Mouse (Mus musculus) lung, adult 2 months (tissue): Measurements from ENCODE around the gene Yipf3. TPM values are rescaled to one million over a fixed set of nuclear protein-coding genes. Genes with fewer than 3 reads are reported as not detected.

Experiments
- DNase-seq: peaks from one replicate; pipeline ENCODE4 v3.0.0; 2022
- H3K4me1 ChIP-seq: fragments of 200-500 bp; 2 replicates; pipeline ENCODE4 v1.6.1; 2011; ENCODE audit warnings: low read length; ENCODE audit not compliant: control insufficient read depth, insufficient read depth
- H3K4me3 ChIP-seq: fragments of 200-500 bp; replicated peaks from 2 replicates; pipeline ENCODE3; 2011; ENCODE audit warnings: low read depth, mild to moderate bottlenecking, control low read depth, low read length; ENCODE audit errors: extremely low read depth
- CTCF ChIP-seq: fragments of 200-500 bp; IDR thresholded peaks from 2 replicates; pipeline ENCODE4 v1.5.1; 2011; ENCODE audit warnings: mild to moderate bottlenecking, low read length, control low read depth; ENCODE audit not compliant: insufficient read depth
- POLR2A ChIP-seq: fragments of 200-500 bp; IDR thresholded peaks from 2 replicates; pipeline ENCODE4 v1.6.1; 2011; ENCODE audit warnings: low read depth, mild to moderate bottlenecking, control low read depth, low read length, borderline replicate concordance; ENCODE audit errors: extremely low read depth
- WGBS: fragments of 180-500 bp; shearing (Covaris S2); methylation state at CpG from one replicate; pipeline ENCODE4 v1.1.7; 2018; 5-methylcytosine and 5-hydroxymethylcytosine counted together
- polyA plus RNA-seq: library from polyadenylated mRNA; depleted of rRNA; stranded (reverse); fragments of >200 nt; gene quantifications from 2 replicates; pipeline ENCODE4 v1.2.3, GENCODE M21; 2012

Yipf3 gene
- polyA plus RNA-seq, 1 experiment: 208 TPM

- WGBS: 84% methylated on average over 15 of the region's 15 CpGs
- no peak for DNase-seq
- H3K4me1 ChIP-seq: no peaks in the 10 kb centered on the region
- TF ChIP-seq POLR2A (no peak), CTCF (no peak)
- no peak overlapping the region for H3K4me3 ChIP-seq
These were observed 8.3 kb upstream of the Yipf3 start for GRCm38 (mm10) chr17:46239516-46240114.

GRCm38 (mm10) chr17:46241471-46241870, 6.4 kb upstream of the Yipf3 start:
- Histone ChIP-seq H3K4me1 (no peaks in the 10 kb centered on the region), H3K4me3 (no peak overlapping the region)
- no peak for DNase-seq
- TF ChIP-seq CTCF (no peak), POLR2A (no peak)
- 51% methylated on average over 11 of the region's 11 CpGs for WGBS

GRCm38 (mm10) chr17:46242274-46242673, 5.6 kb upstream of the Yipf3 start:
- DNase-seq: peak; percentile 38
- no peak overlapping the region for H3K4me3 ChIP-seq
- 63% methylated on average over 13 of the region's 13 CpGs for WGBS
- TF ChIP-seq CTCF (no peak), POLR2A (no peak)
- peaks cover 3% of the 10 kb centered on the region; the same call in 1 of the 2 replicates for H3K4me1 ChIP-seq

GRCm38 (mm10) chr17:46242993-46243392, 4.9 kb upstream of the Yipf3 start:
- H3K4me1 ChIP-seq: peaks cover 3% of the 10 kb centered on the region; the same call in 1 of the 2 replicates
- WGBS: 68% methylated on average over 4 of the region's 4 CpGs
- H3K4me3 ChIP-seq: no peak overlapping the region
- peak; percentile 54 for DNase-seq
- TF ChIP-seq POLR2A (peak; percentile 13; the same call in 1 of the 2 replicates), CTCF (no peak)

GRCm38 (mm10) chr17:46243624-46244023, 4.3 kb upstream of the Yipf3 start:
- Histone ChIP-seq H3K4me3 (no peak overlapping the region), H3K4me1 (peaks cover 4% of the 10 kb centered on the region)
- TF ChIP-seq POLR2A (no peak), CTCF (no peak)
- WGBS: 48% methylated on average over 2 of the region's 2 CpGs
- no peak for DNase-seq

- 46% methylated on average over 10 of the region's 10 CpGs for WGBS
- no peak for TF ChIP-seq POLR2A
- no peak for TF ChIP-seq CTCF
- Histone ChIP-seq H3K4me3 (no peak overlapping the region), H3K4me1 (peaks cover 12% of the 10 kb centered on the region)
- peak; percentile 56 for DNase-seq
These were observed 3.3 kb upstream of the Yipf3 start for GRCm38 (mm10) chr17:46244579-46244978.

GRCm38 (mm10) chr17:46248189-46248522, 276 bp downstream of the Yipf3 start:
- peak overlapping the region; percentile 94 for H3K4me3 ChIP-seq
- H3K4me1 ChIP-seq: peaks cover 12% of the 10 kb centered on the region
- 1% methylated on average over 37 of the region's 37 CpGs for WGBS
- TF ChIP-seq CTCF (no peak), POLR2A (no peak)
- no peak for DNase-seq

- WGBS: 71% methylated on average over 7 of the region's 7 CpGs
- no peak for TF ChIP-seq CTCF
- no peak for TF ChIP-seq POLR2A
- H3K4me1 ChIP-seq: peaks cover 19% of the 10 kb centered on the region
- no peak overlapping the region for H3K4me3 ChIP-seq
- no peak for DNase-seq
These were observed 3.3 kb downstream of the Yipf3 start for GRCm38 (mm10) chr17:46251174-46251573.

- 51% methylated on average over 14 of the region's 14 CpGs for WGBS
These were observed 4.9 kb downstream of the Yipf3 start for GRCm38 (mm10) chr17:46252571-46253451.

More at GRCm38 (mm10) chr17:46252571-46253451, 4.9 kb downstream of the Yipf3 start:
- DNase-seq: no peak
- TF ChIP-seq POLR2A (no peak), CTCF (peak; percentile 39; the same call in 1 of the 2 replicates)
- H3K4me1 ChIP-seq: peaks cover 15% of the 10 kb centered on the region
- no peak overlapping the region for H3K4me3 ChIP-seq
